Mouse (Mus musculus): ENCODE results near the gene Plekhm1. TPM values are rescaled to one million over a fixed set of nuclear protein-coding genes. Genes with fewer than 3 reads are reported as not detected.

Plekhm1 gene
- total and polyA plus RNA-seq, 3 experiments, result 3.4 to 10.0 TPM; not detected in 1

GRCm38 (mm10) chr11:103380460-103380859 lies 32.0 kb downstream of the Plekhm1 start:
- H3K36me3 ChIP-seq (ENCODE audit: control insufficient read depth in 1 of 2, insufficient read depth in 2 of 2, low read length in 2 of 2), result peaks cover 4 to 21% of the 10 kb centered on the region in 2 experiments
- no peaks in the 10 kb centered on the region for H3K79me2 ChIP-seq (ENCODE audit: control insufficient read depth, insufficient read depth, low read length, poor library complexity)
- DNase-seq (ENCODE audit: low read depth, low spot score), result no peak
- no peak overlapping the region for H3K4me3 ChIP-seq (ENCODE audit: control insufficient read depth in 1 of 2, insufficient read depth in 1 of 2, low read depth in 2 of 2, low read length in 2 of 2)
- H3K9me3 ChIP-seq (replicated peaks; ENCODE audit: insufficient read depth, low read length), result no peaks in the 10 kb centered on the region
- TF ChIP-seq ZC3H11A (IDR thresholded peaks at IDR 0.05; ENCODE audit: low read depth, low read length) (no peak), ZMIZ1 (IDR thresholded peaks at IDR 0.05; ENCODE audit: low read depth, low read length) (no peak), ELF1 (IDR thresholded peaks at IDR 0.05; ENCODE audit: low read depth, low read length) (no peak), MAZ (IDR thresholded peaks at IDR 0.05; ENCODE audit: low read depth, low read length) (no peak), RAD21 (IDR thresholded peaks at IDR 0.05; ENCODE audit: low read depth, low read length) (no peak), SIN3A (IDR thresholded peaks at IDR 0.05; ENCODE audit: low read length) (no peak), MYB (IDR thresholded peaks at IDR 0.05; ENCODE audit: low read depth, low read length) (no peak), CTCF (IDR thresholded peaks at IDR 0.05 in 2 of 3, conservative IDR thresholded peaks at IDR 0.05 in 1 of 3; ENCODE audit: control insufficient read depth in 1 of 3, insufficient read depth in 1 of 3, low read depth in 2 of 3, low read length in 3 of 3, poor library complexity in 1 of 3, severe bottlenecking in 1 of 3) (no peak), MAX (IDR thresholded peaks at IDR 0.05; ENCODE audit: low read length) (no peak), UBTF (IDR thresholded peaks at IDR 0.05; ENCODE audit: borderline replicate concordance, insufficient read depth, low read depth, low read length) (no peak), USF1 (IDR thresholded peaks at IDR 0.05; ENCODE audit: low read depth, low read length) (no peak), RCOR1 (IDR thresholded peaks at IDR 0.05; ENCODE audit: low read depth, low read length) (no peak)
- H3K9ac ChIP-seq (ENCODE audit: control insufficient read depth, low read depth, low read length, poor library complexity, severe bottlenecking), result no peak overlapping the region
- H3K27ac ChIP-seq (ENCODE audit: control insufficient read depth, low read depth, low read length), result no peak overlapping the region
- H3K27me3 ChIP-seq (ENCODE audit: control insufficient read depth in 1 of 2, insufficient read depth in 2 of 2, low read length in 2 of 2), result no peaks in the 10 kb centered on the region
- H3K4me1 ChIP-seq (ENCODE audit: control insufficient read depth in 1 of 2, insufficient read depth in 2 of 2, low read length in 2 of 2), result peaks cover 10 to 20% of the 10 kb centered on the region in 2 experiments

GRCm38 (mm10) chr11:103378341-103378740 lies 34.1 kb downstream of the Plekhm1 start:
- Histone ChIP-seq H3K9me3 (replicated peaks; ENCODE audit: insufficient read depth, low read length) (no peaks in the 10 kb centered on the region), H3K4me1 (ENCODE audit: control insufficient read depth in 1 of 2, insufficient read depth in 2 of 2, low read length in 2 of 2) (peaks cover 10 to 19% of the 10 kb centered on the region in 2 experiments), H3K36me3 (ENCODE audit: control insufficient read depth in 1 of 2, insufficient read depth in 2 of 2, low read length in 2 of 2) (peaks cover 4 to 21% of the 10 kb centered on the region in 2 experiments), H3K27ac (ENCODE audit: control insufficient read depth, low read depth, low read length) (no peak overlapping the region), H3K4me3 (ENCODE audit: control insufficient read depth in 1 of 2, insufficient read depth in 1 of 2, low read depth in 2 of 2, low read length in 2 of 2) (no peak overlapping the region), H3K79me2 (ENCODE audit: control insufficient read depth, insufficient read depth, low read length, poor library complexity) (no peaks in the 10 kb centered on the region), H3K9ac (ENCODE audit: control insufficient read depth, low read depth, low read length, poor library complexity, severe bottlenecking) (no peak overlapping the region), H3K27me3 (ENCODE audit: control insufficient read depth in 1 of 2, insufficient read depth in 2 of 2, low read length in 2 of 2) (no peaks in the 10 kb centered on the region)
- TF ChIP-seq MYB (IDR thresholded peaks at IDR 0.05; ENCODE audit: low read depth, low read length) (no peak), ZC3H11A (IDR thresholded peaks at IDR 0.05; ENCODE audit: low read depth, low read length) (no peak), RAD21 (IDR thresholded peaks at IDR 0.05; ENCODE audit: low read depth, low read length) (no peak), TAL1 (IDR thresholded peaks at IDR 0.05; ENCODE audit: low read length) (no peak), RCOR1 (IDR thresholded peaks at IDR 0.05; ENCODE audit: low read depth, low read length) (no peak), MAX (IDR thresholded peaks at IDR 0.05; ENCODE audit: low read length) (no peak)
- no peak for DNase-seq (ENCODE audit: low read depth, low spot score)

DNA sequence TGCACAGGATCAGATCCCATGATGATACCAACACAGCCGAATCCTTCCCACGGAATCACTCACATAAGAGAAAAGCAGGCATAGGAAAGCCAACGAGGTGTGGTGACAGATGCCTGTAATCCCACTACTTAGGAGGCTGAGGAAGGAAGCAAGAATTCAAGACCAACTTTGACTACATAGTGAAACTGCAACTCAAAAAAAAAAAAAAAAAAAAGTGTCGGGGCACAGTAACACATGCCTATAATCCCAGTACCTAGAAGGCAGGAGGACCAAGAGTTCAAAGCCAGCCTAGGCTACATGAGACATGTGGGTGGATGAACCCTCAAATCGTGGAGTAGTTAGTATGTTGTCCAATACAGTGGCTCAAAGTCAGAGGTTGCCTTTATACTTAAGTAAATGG lies 36.7 kb downstream of the Plekhm1 start:
- TF ChIP-seq GATA1 (IDR thresholded peaks at IDR 0.05; ENCODE audit: low read depth, low read length) (no peak), ZNF384 (IDR thresholded peaks at IDR 0.05; ENCODE audit: low read depth, low read length) (0 out of 2 replicates have a peak, but pooled peaks have one; percentile 28), ZMIZ1 (IDR thresholded peaks at IDR 0.05; ENCODE audit: low read depth, low read length) (no peak)
- DNase-seq (ENCODE audit: low read depth, low spot score), result no peak
- no peaks in the 10 kb centered on the region for H3K79me2 ChIP-seq (ENCODE audit: control insufficient read depth, insufficient read depth, low read length, poor library complexity)
- H3K9ac ChIP-seq (ENCODE audit: control insufficient read depth, low read depth, low read length, poor library complexity, severe bottlenecking), result no peak overlapping the region
- no peak overlapping the region for H3K27ac ChIP-seq (ENCODE audit: control insufficient read depth, low read depth, low read length)
- no peak overlapping the region for H3K4me3 ChIP-seq (ENCODE audit: control insufficient read depth in 1 of 2, insufficient read depth in 1 of 2, low read depth in 2 of 2, low read length in 2 of 2)
- H3K9me3 ChIP-seq (replicated peaks; ENCODE audit: insufficient read depth, low read length), result no peaks in the 10 kb centered on the region
- H3K27me3 ChIP-seq (ENCODE audit: control insufficient read depth in 1 of 2, insufficient read depth in 2 of 2, low read length in 2 of 2), result no peaks in the 10 kb centered on the region
- H3K36me3 ChIP-seq (ENCODE audit: control insufficient read depth in 1 of 2, insufficient read depth in 2 of 2, low read length in 2 of 2), result peaks cover 1 to 2% of the 10 kb centered on the region in 2 experiments
- H3K4me1 ChIP-seq (ENCODE audit: control insufficient read depth in 1 of 2, insufficient read depth in 2 of 2, low read length in 2 of 2), result no peaks in the 10 kb centered on the region; a peak in 1 of 4 replicates

Data from MEL (cell line).